Mouse (Mus musculus) layer of hippocampus, postnatal 25 days (tissue): ENCODE measurements at regions not wholly inside any gene's neighbourhood (a gene's known extent, or its start where the extent isn't known, plus 50 kb on each side); places are given as distances from the start of the nearest gene placed in this dataset.

ENCODE experiments used
- DNase-seq, 2 experiments: peaks; one replicate each; pipeline ENCODE4 v3.0.0; 2022; ENCODE audit warnings: mixed read lengths in 2 of 2, low spot score in 1 of 2; ENCODE audit errors: extremely low spot score in 1 of 2
- microRNA-seq, 2 experiments: library from miRNA; unstranded; fragments of <30 nt; microRNA quantifications; one replicate each; pipeline ENCODE4 v1.2.0; 2021

DNA sequence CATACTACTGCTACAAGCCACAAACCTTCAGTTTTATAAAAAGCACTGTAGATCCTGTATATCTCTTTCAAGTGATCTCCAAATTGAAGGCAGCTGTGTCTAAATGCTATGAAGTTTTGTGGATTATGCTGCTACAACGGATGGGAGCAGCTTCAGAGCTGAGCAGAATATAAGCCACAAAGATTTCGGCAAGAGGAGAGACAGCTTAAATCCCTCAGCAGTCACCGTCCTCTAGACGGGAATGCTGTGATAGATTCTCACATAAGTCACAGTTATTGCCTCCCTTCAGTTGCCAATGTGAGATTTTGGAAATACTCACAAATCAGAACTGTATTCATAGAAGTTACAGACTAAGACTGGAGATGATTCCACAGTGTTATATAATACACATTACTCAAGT is 76.3 kb upstream of the Ccdc85a start:
- DNase-seq: no peak

DNA sequence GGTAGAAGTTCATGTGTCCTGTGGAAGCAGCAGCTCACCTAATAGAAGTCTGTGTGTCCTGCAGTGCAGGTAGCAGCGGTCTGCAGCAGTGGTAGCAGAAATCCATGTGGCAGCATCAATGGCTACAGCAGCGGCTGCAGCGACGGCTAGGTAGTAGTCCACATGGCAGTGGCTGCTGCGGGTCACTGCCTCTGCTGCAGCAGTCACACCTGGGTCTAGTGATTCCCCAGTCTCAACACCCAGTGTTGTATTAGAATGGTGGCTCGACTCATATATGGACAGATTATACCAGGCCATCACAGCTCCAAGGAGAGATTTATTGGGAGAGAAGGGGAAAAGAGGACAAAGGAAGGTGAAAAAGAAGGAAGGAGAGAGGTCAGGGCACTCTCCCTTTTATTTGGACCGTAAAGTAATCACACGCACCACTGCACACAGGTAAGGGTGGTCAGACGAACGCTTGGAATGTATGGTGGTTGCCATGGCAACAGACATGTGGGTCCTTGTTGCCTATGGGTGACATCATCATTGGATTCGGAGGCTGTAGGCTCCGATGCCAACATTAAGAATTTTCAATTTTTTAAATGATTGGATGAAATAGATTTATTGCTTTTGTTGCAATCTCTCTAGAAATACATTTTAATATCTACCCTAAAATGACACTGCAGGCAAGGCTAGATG is 71.2 kb upstream of the Ccdc85a start:
- no peak for DNase-seq

DNA sequence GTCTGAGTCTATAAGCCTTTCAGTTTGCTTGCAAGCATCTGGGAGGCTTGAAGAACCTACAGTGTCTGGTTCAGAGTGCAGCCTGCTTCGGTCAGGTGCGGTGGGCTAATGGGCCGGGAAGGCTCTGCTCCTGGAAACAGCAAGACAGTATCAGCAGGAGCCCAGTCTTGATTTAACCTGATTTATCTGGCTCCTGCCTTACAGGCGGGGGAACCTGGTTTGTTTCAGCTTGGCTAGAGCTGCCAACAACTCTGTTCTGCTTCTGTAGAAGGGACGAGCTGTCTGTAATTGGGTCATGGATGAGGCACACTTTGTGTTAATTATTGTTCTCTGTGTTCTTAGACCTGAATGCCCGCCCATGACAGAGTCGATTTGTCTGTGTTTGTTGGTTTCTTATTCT is 65.3 kb upstream of the Ccdc85a start:
- DNase-seq: no peak

DNA sequence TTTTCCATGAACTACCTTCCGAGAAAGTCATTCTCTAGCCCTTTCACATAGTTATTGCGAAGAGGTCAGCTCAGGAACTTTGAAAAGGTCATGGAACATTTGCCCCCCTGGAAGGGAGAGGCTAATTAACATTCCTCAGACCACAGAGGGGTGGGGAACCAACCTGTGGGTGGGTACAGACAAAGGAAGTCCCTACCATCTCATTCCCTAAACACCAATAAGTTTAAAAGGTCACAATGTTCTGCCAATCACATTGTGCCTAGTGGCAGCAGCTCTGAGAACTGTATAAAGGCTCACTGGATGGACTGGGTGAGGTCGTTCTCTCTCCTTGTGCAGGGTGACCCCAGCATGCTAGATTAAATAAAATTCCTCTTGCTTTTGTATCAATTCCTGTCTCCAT is 64.8 kb upstream of the Ccdc85a start:
- DNase-seq: no peak

DNA sequence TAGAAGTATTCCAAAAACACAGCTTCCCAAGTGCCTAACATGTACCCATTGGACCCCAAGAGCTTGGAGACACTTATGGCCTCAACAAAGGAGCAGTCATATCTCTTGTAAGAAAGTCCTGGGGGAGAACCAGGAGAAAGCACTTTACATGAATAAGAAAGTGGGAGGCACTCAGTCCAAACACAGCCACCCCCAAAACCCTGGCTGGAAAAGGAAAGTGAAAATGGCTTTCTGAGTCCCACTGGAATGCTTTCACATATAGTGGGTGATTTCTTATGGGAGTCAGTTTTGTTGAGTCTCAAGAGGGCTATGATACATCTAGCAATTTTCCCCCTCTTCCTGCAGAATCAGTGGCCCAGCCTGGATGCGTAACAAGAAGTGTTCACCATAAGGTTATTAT is 55.0 kb upstream of the Ccdc85a start:
- DNase-seq: no peak

DNA sequence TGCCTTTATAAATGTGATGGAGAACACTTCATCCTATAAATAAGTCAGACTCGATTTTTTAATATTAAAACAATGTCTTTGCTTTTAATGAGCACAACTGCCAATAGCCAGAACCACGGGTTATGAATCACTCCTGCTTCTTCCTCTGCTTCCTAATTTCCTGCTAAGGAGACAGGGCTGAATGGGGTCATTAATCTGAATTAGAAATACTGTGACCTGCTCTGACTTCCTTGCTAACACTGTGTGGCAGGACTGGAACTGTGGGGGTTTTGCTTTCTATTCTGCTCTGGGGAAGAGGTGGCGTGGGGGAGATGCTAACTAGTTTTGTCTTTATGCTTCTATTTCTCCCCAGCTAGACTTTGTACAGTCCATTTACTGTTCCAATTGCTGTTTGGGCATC is 52.6 kb upstream of the Ccdc85a start:
- no peak for DNase-seq

Small RNA genes in the stretch of these regions (microRNA-seq; reads per million reads assigned to microRNA genes)
- gene Mir216a (0.60 to 1.1 reads per million in 2 experiments), gene Mir216b (0 reads per million in 2 experiments), gene Mir216c (0 reads per million in 2 experiments), gene Mir217 (3.2 to 5.0 reads per million in 2 experiments)
